Mouse (Mus musculus) embryonic facial prominence, embryonic 11.5 days (tissue): Measurements from ENCODE around the gene Preb. TPM values are rescaled to one million over a fixed set of nuclear protein-coding genes. Genes with fewer than 3 reads are reported as not detected.

ENCODE experiments used
- ATAC-seq: fragments of 200-750 bp; cut with Nextera tagmentation; replicated peaks from 2 replicates; pipeline ENCODE4 v1.8.0; 2017; ENCODE audit warnings: low read depth; ENCODE audit not compliant: insufficient number of reproducible peaks, low FRiP score, low TSS enrichment
- DNase-seq: peaks from one replicate; pipeline ENCODE4 v3.0.0-alpha.2; 2015; ENCODE audit warnings: low spot score
- H3K27ac ChIP-seq: fragments of 300-500 bp; sonication (generic); replicated peaks from 2 replicates; pipeline ENCODE4 v1.5.1; 2014; ENCODE audit warnings: mild to moderate bottlenecking, low read depth, low read length, control low read depth
- H3K27me3 ChIP-seq: fragments of 300-500 bp; sonication (generic); 2 replicates; pipeline ENCODE4 v1.6.1; 2014; ENCODE audit warnings: mild to moderate bottlenecking, low read length, moderate library complexity, mixed read lengths; ENCODE audit not compliant: control insufficient read depth, insufficient read depth
- H3K36me3 ChIP-seq: fragments of 300-500 bp; sonication (generic); replicated peaks from 2 replicates; pipeline ENCODE4 v1.6.1; 2014; ENCODE audit warnings: low read depth, mild to moderate bottlenecking, low read length, moderate library complexity, mixed read lengths; ENCODE audit not compliant: control insufficient read depth, insufficient read depth
- H3K4me1 ChIP-seq: fragments of 300-500 bp; sonication (generic); 2 replicates; pipeline ENCODE4 v1.6.1; 2014; ENCODE audit warnings: low read length, mixed read lengths; ENCODE audit not compliant: control insufficient read depth, insufficient read depth
- H3K4me2 ChIP-seq: fragments of 300-500 bp; sonication (generic); 2 replicates; pipeline ENCODE4 v1.6.1; 2014; ENCODE audit warnings: low read depth, mild to moderate bottlenecking, control low read depth, low read length, moderate library complexity
- H3K4me3 ChIP-seq: fragments of 300-500 bp; sonication (generic); 2 replicates; pipeline ENCODE4 v1.5.1; 2014; ENCODE audit warnings: low read depth, low read length, control low read depth
- H3K9ac ChIP-seq: fragments of 300-500 bp; sonication (generic); replicated peaks from 2 replicates; pipeline ENCODE4 v1.6.1; 2014; ENCODE audit warnings: mild to moderate bottlenecking, control low read depth, low read length
- H3K9me3 ChIP-seq: fragments of 300-500 bp; sonication (generic); replicated peaks from 2 replicates; pipeline ENCODE4 v1.6.1; 2016; ENCODE audit warnings: mild to moderate bottlenecking, low read length, inconsistent platforms, mixed read lengths; ENCODE audit not compliant: control insufficient read depth
- WGBS: fragments of 180-500 bp; shearing (Covaris S2); extraction: QIAGEN DNeasy Blood & Tissue Kit; methylation state at CpG from one replicate; pipeline ENCODE4 v1.1.7; 2014; 5-methylcytosine and 5-hydroxymethylcytosine counted together
- polyA plus RNA-seq: library from polyadenylated mRNA; unstranded; fragments of >200 nt; fragmentation: Nextera tagmentation; extraction: Ambion mirVana; gene quantifications from 2 replicates; pipeline ENCODE4 v1.2.1, GENCODE M21; 2014

Preb gene
- polyA plus RNA-seq, 1 experiment from 2014 or later = 88.2 TPM

- DNase-seq (no peak), ATAC-seq (no peak)
- no peak overlapping the region for H3K4me3 ChIP-seq
- WGBS = 84% methylated on average over 10 of the region's 10 CpGs
- no peak overlapping the region for H3K9ac ChIP-seq
- no peak overlapping the region for H3K4me2 ChIP-seq
- no peaks in the 10 kb centered on the region for H3K27me3 ChIP-seq
- H3K36me3 ChIP-seq = no peaks in the 10 kb centered on the region; the same call in 1 of the 2 replicates
- H3K9me3 ChIP-seq = no peaks in the 10 kb centered on the region
- peaks cover 8% of the 10 kb centered on the region for H3K4me1 ChIP-seq
- no peak overlapping the region for H3K27ac ChIP-seq
Measured at GRCm38 (mm10) chr5:30961545-30962505, 1.7 kb upstream of the Preb start.

GRCm38 (mm10) chr5:30960814-30961213 lies 653 bp upstream of the Preb start:
- H3K4me3 ChIP-seq = peak overlapping the region; percentile 81
- ATAC-seq (no peak), DNase-seq (no peak)
- peak overlapping the region; percentile 43 for H3K4me2 ChIP-seq
- H3K27me3 ChIP-seq = no peaks in the 10 kb centered on the region
- H3K4me1 ChIP-seq = peaks cover 8% of the 10 kb centered on the region
- no peaks in the 10 kb centered on the region; the same call in 1 of the 2 replicates for H3K36me3 ChIP-seq
- WGBS = 90% methylated on average over 2 of the region's 2 CpGs
- no peaks in the 10 kb centered on the region for H3K9me3 ChIP-seq
- H3K9ac ChIP-seq = no peak overlapping the region; the same call in 1 of the 2 replicates
- H3K27ac ChIP-seq = no peak overlapping the region

DNA sequence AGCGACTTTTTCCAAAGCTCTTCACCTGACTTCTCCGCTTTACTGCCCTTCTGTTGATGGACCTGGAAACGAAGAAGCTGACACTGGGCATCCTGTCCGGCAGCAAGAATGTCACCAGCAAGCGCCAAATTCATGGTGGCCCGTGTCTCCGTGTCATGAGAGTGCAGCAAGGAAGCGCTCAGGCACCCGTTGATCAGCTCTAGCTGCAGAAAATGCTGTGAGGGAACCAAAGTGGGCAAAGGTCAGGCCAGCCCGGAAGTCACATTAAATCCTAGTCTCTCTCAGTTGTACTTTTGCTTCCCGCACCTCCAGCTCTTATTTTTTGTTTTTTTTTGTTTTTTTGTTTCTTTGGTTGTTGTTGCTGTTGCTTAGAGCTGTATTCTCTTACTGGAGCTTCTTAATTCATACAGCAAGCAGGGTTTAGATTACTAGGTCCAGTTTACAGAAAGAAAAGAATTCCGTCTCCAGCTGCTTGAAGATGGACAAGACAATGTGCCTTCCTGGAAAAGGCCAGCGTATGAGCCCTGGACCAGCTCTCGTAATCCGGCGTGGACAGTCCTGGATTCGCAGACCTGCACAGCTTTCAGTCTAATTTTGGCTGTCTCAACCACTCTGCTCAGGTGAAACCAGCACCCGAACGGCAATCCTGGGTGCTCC lies 835 bp downstream of the Preb start:
- Histone ChIP-seq H3K27ac (peak overlapping the region; percentile 67), H3K4me3 (peak overlapping the region; percentile 81), H3K27me3 (no peaks in the 10 kb centered on the region), H3K9me3 (no peaks in the 10 kb centered on the region), H3K4me2 (peak overlapping the region; percentile 64), H3K36me3 (peaks cover 4% of the 10 kb centered on the region), H3K9ac (peak overlapping the region; percentile 92), H3K4me1 (peaks cover 8% of the 10 kb centered on the region)
- ATAC-seq (no peak), DNase-seq (no peak)
- 31% methylated on average over 19 of the region's 19 CpGs for WGBS

- no peak overlapping the region for H3K9ac ChIP-seq
- H3K9me3 ChIP-seq = no peaks in the 10 kb centered on the region
- ATAC-seq (no peak), DNase-seq (no peak)
- H3K4me2 ChIP-seq = no peak overlapping the region
- no peak overlapping the region for H3K4me3 ChIP-seq
- H3K27ac ChIP-seq = no peak overlapping the region
- H3K36me3 ChIP-seq = peaks cover 4% of the 10 kb centered on the region
- WGBS = 94% methylated on average over 6 of the region's 6 CpGs
- no peaks in the 10 kb centered on the region for H3K27me3 ChIP-seq
- peaks cover 8% of the 10 kb centered on the region for H3K4me1 ChIP-seq
Measured at GRCm38 (mm10) chr5:30957891-30958290, 2.3 kb downstream of the Preb start.

DNA sequence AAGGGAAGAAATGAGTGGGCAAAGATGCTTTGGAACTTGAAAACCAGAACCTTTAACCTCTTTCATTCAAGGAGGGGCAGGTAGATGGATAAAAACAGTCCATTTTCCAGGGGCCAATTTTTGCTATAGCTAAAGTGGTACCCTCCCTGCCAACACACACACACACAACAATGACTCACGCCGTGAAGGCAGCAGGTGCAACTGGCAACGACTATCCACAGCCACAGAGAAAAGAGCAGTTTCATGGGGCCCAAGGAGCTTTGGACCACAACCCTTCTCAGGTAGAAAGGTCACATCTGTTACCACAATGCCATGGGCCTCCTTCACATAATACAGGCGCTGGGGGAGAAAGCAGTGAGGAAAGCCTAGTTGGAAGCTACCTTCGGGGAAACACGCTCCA lies 4.4 kb downstream of the Preb start:
- ATAC-seq (no peak), DNase-seq (no peak)
- Histone ChIP-seq H3K9me3 (no peaks in the 10 kb centered on the region), H3K4me3 (no peak overlapping the region), H3K4me2 (no peak overlapping the region), H3K27ac (no peak overlapping the region), H3K27me3 (no peaks in the 10 kb centered on the region), H3K36me3 (peaks cover 7% of the 10 kb centered on the region), H3K4me1 (peaks cover 8% of the 10 kb centered on the region), H3K9ac (no peak overlapping the region)
- WGBS = 96% methylated on average over 6 of the region's 6 CpGs

DNA sequence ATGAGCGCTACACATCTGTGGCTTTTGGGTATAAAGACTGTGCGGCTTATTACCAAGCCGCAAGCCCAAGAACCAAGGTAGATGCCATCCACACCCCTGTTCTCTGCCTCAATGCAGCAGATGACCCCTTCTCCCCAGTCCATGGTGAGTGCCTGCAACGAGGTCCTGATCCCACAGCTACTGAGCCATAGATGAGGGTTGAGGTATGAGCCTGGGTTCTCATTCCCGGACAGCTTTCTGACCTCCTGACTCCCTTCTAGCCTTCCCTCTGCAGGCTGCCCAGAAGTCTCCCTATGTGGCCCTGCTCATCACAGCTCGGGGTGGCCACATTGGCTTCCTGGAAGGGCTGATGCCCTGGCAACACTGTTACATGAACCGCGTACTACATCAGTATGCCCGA lies 5.6 kb downstream of the Preb start:
- DNase-seq (no peak), ATAC-seq (no peak)
- Histone ChIP-seq H3K27ac (no peak overlapping the region), H3K4me3 (no peak overlapping the region), H3K4me2 (no peak overlapping the region), H3K36me3 (peaks cover 7% of the 10 kb centered on the region), H3K9me3 (no peaks in the 10 kb centered on the region), H3K9ac (no peak overlapping the region), H3K4me1 (peaks cover 8% of the 10 kb centered on the region), H3K27me3 (no peaks in the 10 kb centered on the region)
- 96% methylated on average over 9 of the region's 9 CpGs for WGBS

DNA sequence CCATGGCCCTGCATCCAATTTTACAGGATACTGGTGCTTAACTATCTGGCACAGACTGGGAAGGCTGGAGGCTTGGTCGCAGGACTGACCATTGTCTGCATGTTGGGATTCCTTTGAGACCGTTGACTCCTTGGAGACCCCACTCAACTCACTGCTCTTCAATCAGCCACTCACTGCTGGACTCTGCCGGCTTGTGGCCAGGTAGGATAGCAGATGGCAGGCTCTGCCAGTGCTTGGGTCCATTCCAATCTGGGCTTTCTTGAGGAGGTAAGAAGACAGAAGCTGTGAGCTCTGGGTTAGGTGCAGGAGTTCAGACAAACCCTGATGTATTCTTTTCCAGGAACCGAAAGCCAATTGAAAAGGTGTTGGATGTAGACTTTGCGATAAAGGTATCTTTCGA lies 6.1 kb downstream of the Preb start:
- H3K4me3 ChIP-seq = no peak overlapping the region
- 96% methylated on average over 6 of the region's 6 CpGs for WGBS
- no peaks in the 10 kb centered on the region for H3K9me3 ChIP-seq
- H3K4me1 ChIP-seq = peaks cover 5% of the 10 kb centered on the region; the same call in 1 of the 2 replicates
- H3K36me3 ChIP-seq = peaks cover 7% of the 10 kb centered on the region
- no peak overlapping the region for H3K9ac ChIP-seq
- no peaks in the 10 kb centered on the region; the same call in 1 of the 2 replicates for H3K27me3 ChIP-seq
- ATAC-seq = no peak
- DNase-seq = no peak
- H3K4me2 ChIP-seq = no peak overlapping the region
- no peak overlapping the region for H3K27ac ChIP-seq

DNA sequence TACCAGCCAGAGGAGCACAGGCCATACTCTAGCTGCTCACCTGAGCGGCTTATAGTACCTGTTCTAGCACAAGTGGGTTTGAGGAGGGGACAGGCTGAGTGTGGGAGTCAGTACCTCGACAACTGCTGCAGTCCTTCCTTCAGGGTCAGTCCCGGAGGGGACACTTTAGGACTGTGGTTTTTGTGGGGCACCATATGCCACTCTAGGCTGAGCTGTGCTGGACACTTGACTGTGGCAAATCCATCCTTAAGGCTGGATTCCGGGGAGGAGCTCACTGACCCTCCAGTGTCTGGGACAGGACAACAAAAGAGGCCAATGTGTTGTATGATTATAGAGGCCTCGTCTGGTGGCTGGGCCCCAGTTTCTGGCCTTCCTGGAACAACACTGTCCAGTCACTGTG lies 7.6 kb downstream of the Preb start:
- Histone ChIP-seq H3K4me1 (no peaks in the 10 kb centered on the region), H3K4me2 (no peak overlapping the region), H3K9me3 (no peaks in the 10 kb centered on the region), H3K36me3 (peaks cover 7% of the 10 kb centered on the region), H3K27ac (no peak overlapping the region), H3K4me3 (no peak overlapping the region), H3K27me3 (no peaks in the 10 kb centered on the region; the same call in 1 of the 2 replicates), H3K9ac (no peak overlapping the region)
- no peak for ATAC-seq
- DNase-seq = no peak
- 85% methylated on average over 5 of the region's 5 CpGs for WGBS
